Comparison of ENCODE assay signal across 8 mouse cellular contexts in the genomic region with DNA sequence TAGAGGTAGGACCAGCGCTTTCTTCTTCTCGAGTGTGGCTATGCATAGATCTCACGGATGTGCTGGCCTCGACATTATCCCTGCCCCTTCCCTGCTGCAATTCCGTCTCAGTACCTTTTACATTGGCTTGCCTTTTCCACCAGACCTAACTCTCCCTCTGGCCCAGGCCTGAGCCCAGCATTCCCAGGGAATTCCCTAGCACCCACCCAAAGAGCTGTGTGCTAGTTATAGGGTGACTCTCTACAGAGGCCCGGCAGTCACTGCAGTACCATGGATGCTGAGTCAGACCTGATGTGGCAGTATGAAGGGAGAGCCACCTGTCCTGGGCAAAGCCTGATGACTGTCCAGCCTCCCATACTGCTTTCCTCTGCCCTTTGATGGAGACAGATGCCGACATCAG. TPM values are rescaled to one million over a fixed set of nuclear protein-coding genes. Genes with fewer than 3 reads are reported as not detected.
DNase-seq lines count a peak whose midpoint lies in the region; ATAC-seq and TF ChIP-seq lines count a peak whose summit lies in the region.

No protein-coding gene starts in this region.

- peaks cover 25% of the 10 kb centered on the region for H3K4me1 ChIP-seq in kidney, embryonic 15.5 days
- no peaks in the 10 kb centered on the region for H3K4me1 ChIP-seq in kidney, adult 2 months (ENCODE audit: control insufficient read depth, insufficient read depth, low read length)
- H3K4me1 ChIP-seq in forebrain, embryonic 16.5 days (replicated peaks; ENCODE audit: control insufficient read depth, insufficient read depth, low read length), result peaks cover 19% of the 10 kb centered on the region
- H3K4me1 ChIP-seq in midbrain, embryonic 12.5 days, result peaks cover 26% of the 10 kb centered on the region

- H3K27ac ChIP-seq in kidney, embryonic 15.5 days, result no peak overlapping the region
- H3K27ac ChIP-seq in kidney, adult 2 months (ENCODE audit: insufficient read depth, low read depth, low read length), result no peak overlapping the region
- peak overlapping the region; percentile 38 for H3K27ac ChIP-seq in forebrain, embryonic 16.5 days (ENCODE audit: low read length)
- no peak overlapping the region for H3K27ac ChIP-seq in midbrain, embryonic 12.5 days (replicated peaks)

- H3K27me3 ChIP-seq in kidney, embryonic 15.5 days, result peaks cover 18% of the 10 kb centered on the region
- H3K27me3 ChIP-seq in kidney, adult 2 months (replicated peaks; ENCODE audit: control insufficient read depth, insufficient read depth, low read length), result no peaks in the 10 kb centered on the region
- H3K27me3 ChIP-seq in forebrain, embryonic 16.5 days (replicated peaks; ENCODE audit: control insufficient read depth, insufficient read depth, low read length), result no peaks in the 10 kb centered on the region
- H3K27me3 ChIP-seq in midbrain, embryonic 12.5 days, result peaks cover 25% of the 10 kb centered on the region

- no peaks in the 10 kb centered on the region for H3K36me3 ChIP-seq in kidney, embryonic 15.5 days
- no peaks in the 10 kb centered on the region for H3K36me3 ChIP-seq in kidney, adult 2 months (ENCODE audit: control insufficient read depth, insufficient read depth, low read length)
- no peaks in the 10 kb centered on the region for H3K36me3 ChIP-seq in forebrain, embryonic 16.5 days (ENCODE audit: control insufficient read depth, insufficient read depth)
- no peaks in the 10 kb centered on the region for H3K36me3 ChIP-seq in midbrain, embryonic 12.5 days

- DNase-seq in kidney, adult 2 months, result no peak
- DNase-seq in cerebellum, adult 11-12 months, result peak; percentile 40
- DNase-seq in T-cell, adult 2 months (ENCODE audit: low spot score), result no peak
- DNase-seq in thymus, postnatal 14 days, result no peak
- no peak for DNase-seq in ovary, postnatal 10 days (ENCODE audit: low spot score)

- WGBS in kidney, embryonic 15.5 days, result 23% methylated on average over 7 of the region's 7 CpGs
- 41% methylated on average over 7 of the region's 7 CpGs for WGBS in kidney, adult 2 months
- 20% methylated on average over 7 of the region's 7 CpGs for WGBS in forebrain, embryonic 16.5 days
- WGBS in midbrain, embryonic 12.5 days, result 31% methylated on average over 7 of the region's 7 CpGs

- no peak for ATAC-seq in kidney, embryonic 15.5 days (replicated peaks; ENCODE audit: low FRiP score)
- peak; percentile 8; the same call in 1 of the 2 replicates for ATAC-seq in forebrain, embryonic 16.5 days
- no peak for ATAC-seq in midbrain, embryonic 12.5 days (ENCODE audit: low FRiP score, low read depth)

- no peak overlapping the region for H3K9ac ChIP-seq in kidney, embryonic 15.5 days
- peak overlapping the region; percentile 61 for H3K9ac ChIP-seq in forebrain, embryonic 16.5 days (replicated peaks; ENCODE audit: low read depth, low read length)
- H3K9ac ChIP-seq in midbrain, embryonic 12.5 days (replicated peaks), result no peak overlapping the region

- peak overlapping the region; percentile 79 for H3K4me2 ChIP-seq in kidney, embryonic 15.5 days
- H3K4me2 ChIP-seq in forebrain, embryonic 16.5 days (ENCODE audit: low read length), result peak overlapping the region; percentile 62
- peak overlapping the region; percentile 75 for H3K4me2 ChIP-seq in midbrain, embryonic 12.5 days (replicated peaks)

- no peak for TF ChIP-seq CTCF in kidney, adult 2 months (conservative IDR thresholded peaks at IDR 0.05; ENCODE audit: insufficient read depth, insufficient read length, low read depth, low read length)

- no peak for TF ChIP-seq POLR2A in kidney, adult 2 months (IDR thresholded peaks at IDR 0.05; ENCODE audit: low read depth, low read length)

- H3K9me3 ChIP-seq in kidney, embryonic 15.5 days (replicated peaks), result no peaks in the 10 kb centered on the region
- no peaks in the 10 kb centered on the region for H3K9me3 ChIP-seq in forebrain, embryonic 16.5 days (ENCODE audit: control insufficient read depth, low read length)
- H3K9me3 ChIP-seq in midbrain, embryonic 12.5 days, result no peaks in the 10 kb centered on the region

- 0 out of 2 replicates have a peak overlapping the region, but pooled peaks have one; percentile 38 for H3K4me3 ChIP-seq in kidney, embryonic 15.5 days (replicated peaks)
- H3K4me3 ChIP-seq in kidney, adult 2 months (ENCODE audit: insufficient read depth, low read depth, low read length), result no peak overlapping the region
- H3K4me3 ChIP-seq in forebrain, embryonic 16.5 days (replicated peaks; ENCODE audit: low read length), result peak overlapping the region; percentile 51
- H3K4me3 ChIP-seq in midbrain, embryonic 12.5 days, result 0 out of 2 replicates have a peak overlapping the region, but pooled peaks have one; percentile 2

RNA-seq across cellular contexts. Expression of gene Mt3, which starts 1.0 kb away (rescaled TPM):
- polyA plus RNA-seq in kidney, embryonic 15.5 days (2015; fragmentation: Nextera tagmentation; extraction: Ambion mirVana), result 2.9 and 7.1 TPM in 2 replicates
- polyA plus RNA-seq in kidney, adult 2 months (2012; rRNA removed), result 4.2 and 8.4 TPM in 2 replicates
- 191 and 212 TPM in 2 replicates for polyA plus RNA-seq in forebrain, embryonic 16.5 days (2015; fragmentation: Nextera tagmentation; extraction: Ambion mirVana)
- polyA plus RNA-seq in midbrain, embryonic 12.5 days (2016; fragmentation: Nextera tagmentation; extraction: Ambion mirVana), result 16.9 and 23.8 TPM in 2 replicates

RNA-seq across cellular contexts. Expression of gene Mt4, which starts 16.5 kb away (rescaled TPM):
- not detected in 2 replicates for polyA plus RNA-seq in kidney, embryonic 15.5 days (2015; fragmentation: Nextera tagmentation; extraction: Ambion mirVana)
- polyA plus RNA-seq in kidney, adult 2 months (2012; rRNA removed), result not detected in 2 replicates
- not detected in 2 replicates for polyA plus RNA-seq in forebrain, embryonic 16.5 days (2015; fragmentation: Nextera tagmentation; extraction: Ambion mirVana)
- not detected in 2 replicates for polyA plus RNA-seq in midbrain, embryonic 12.5 days (2016; fragmentation: Nextera tagmentation; extraction: Ambion mirVana)

RNA-seq across cellular contexts. Expression of gene Mt2, which starts 19.0 kb away (rescaled TPM):
- polyA plus RNA-seq in kidney, embryonic 15.5 days (2015; fragmentation: Nextera tagmentation; extraction: Ambion mirVana), result 163 and 178 TPM in 2 replicates
- polyA plus RNA-seq in kidney, adult 2 months (2012; rRNA removed), result 57.6 and 80.2 TPM in 2 replicates
- polyA plus RNA-seq in forebrain, embryonic 16.5 days (2015; fragmentation: Nextera tagmentation; extraction: Ambion mirVana), result 30.4 and 42.4 TPM in 2 replicates
- 12.9 and 13.1 TPM in 2 replicates for polyA plus RNA-seq in midbrain, embryonic 12.5 days (2016; fragmentation: Nextera tagmentation; extraction: Ambion mirVana)

RNA-seq across cellular contexts. Expression of gene Mt1, which starts 25.4 kb away (rescaled TPM):
- polyA plus RNA-seq in kidney, embryonic 15.5 days (2015; fragmentation: Nextera tagmentation; extraction: Ambion mirVana), result 519 and 582 TPM in 2 replicates
- 906 and 994 TPM in 2 replicates for polyA plus RNA-seq in kidney, adult 2 months (2012; rRNA removed)
- polyA plus RNA-seq in forebrain, embryonic 16.5 days (2015; fragmentation: Nextera tagmentation; extraction: Ambion mirVana), result 75.0 and 96.2 TPM in 2 replicates
- 31.1 and 38.8 TPM in 2 replicates for polyA plus RNA-seq in midbrain, embryonic 12.5 days (2016; fragmentation: Nextera tagmentation; extraction: Ambion mirVana)

RNA-seq across cellular contexts. Expression of gene Bbs2, which starts 54.7 kb away (rescaled TPM):
- polyA plus RNA-seq in kidney, embryonic 15.5 days (2015; fragmentation: Nextera tagmentation; extraction: Ambion mirVana), result 11.9 and 15.7 TPM in 2 replicates
- 31.3 and 31.4 TPM in 2 replicates for polyA plus RNA-seq in kidney, adult 2 months (2012; rRNA removed)
- 19.8 and 21.0 TPM in 2 replicates for polyA plus RNA-seq in forebrain, embryonic 16.5 days (2015; fragmentation: Nextera tagmentation; extraction: Ambion mirVana)
- 25.3 and 25.4 TPM in 2 replicates for polyA plus RNA-seq in midbrain, embryonic 12.5 days (2016; fragmentation: Nextera tagmentation; extraction: Ambion mirVana)
